Mouse (Mus musculus) right cerebral cortex, postnatal 36 days (tissue): Measurements from ENCODE around the gene Sema3a.
A peak's percentile ranks its signal among the peaks of the same experiment; 100 is the strongest.

Experiments
- DNase-seq, 2 experiments: peaks; one replicate each; pipeline ENCODE4 v3.0.0; 2022; ENCODE audit warnings: low spot score in 2 of 2, mixed read lengths in 1 of 2

Sema3a gene

GRCm38 (mm10) chr5:13125241-13125692 lies at the start of gene Sema3a:
Sema3a (plus strand) TSS chr5:13125414.
- DNase-seq, result no peak

GRCm38 (mm10) chr5:13084777-13085439 lies 40.3 kb upstream of the Sema3a start:
- DNase-seq, result no peak

GRCm38 (mm10) chr5:13090431-13090830 lies 34.8 kb upstream of the Sema3a start:
- no peak for DNase-seq

- DNase-seq, result no peak
Measured at GRCm38 (mm10) chr5:13109522-13109921, 15.7 kb upstream of the Sema3a start.

GRCm38 (mm10) chr5:13117236-13117635 lies 8.0 kb upstream of the Sema3a start:
- no peak for DNase-seq

GRCm38 (mm10) chr5:13125757-13126156 lies 543 bp downstream of the Sema3a start:
- DNase-seq, result no peak

- no peak for DNase-seq
Measured at GRCm38 (mm10) chr5:13126196-13126595, 982 bp downstream of the Sema3a start.

GRCm38 (mm10) chr5:13127121-13127520 lies 1.9 kb downstream of the Sema3a start:
- no peak for DNase-seq

- DNase-seq, result no peak
Measured at GRCm38 (mm10) chr5:13144733-13145457, 19.7 kb downstream of the Sema3a start.

GRCm38 (mm10) chr5:13149909-13150308 lies 24.7 kb downstream of the Sema3a start:
- no peak for DNase-seq

- no peak for DNase-seq
Measured at GRCm38 (mm10) chr5:13151002-13151401, 25.8 kb downstream of the Sema3a start.

GRCm38 (mm10) chr5:13157761-13158612 lies 32.8 kb downstream of the Sema3a start:
- DNase-seq, result no peak

- no peak for DNase-seq
Measured at GRCm38 (mm10) chr5:13182186-13182585, 57.0 kb downstream of the Sema3a start.

- no peak for DNase-seq
Measured at GRCm38 (mm10) chr5:13197886-13198285, 72.7 kb downstream of the Sema3a start.

- no peak for DNase-seq
Measured at GRCm38 (mm10) chr5:13199709-13200108, 74.5 kb downstream of the Sema3a start.

- DNase-seq, result no peak
Measured at GRCm38 (mm10) chr5:13255353-13255752, 130.1 kb downstream of the Sema3a start.

- DNase-seq, result no peak
Measured at GRCm38 (mm10) chr5:13256321-13256720, 131.1 kb downstream of the Sema3a start.

GRCm38 (mm10) chr5:13263087-13263486 lies 137.9 kb downstream of the Sema3a start:
- peak; percentile 25 to 26 for DNase-seq

GRCm38 (mm10) chr5:13263539-13263938 lies 138.3 kb downstream of the Sema3a start:
- DNase-seq, result no peak

- no peak for DNase-seq
Measured at GRCm38 (mm10) chr5:13312667-13313066, 187.5 kb downstream of the Sema3a start.

GRCm38 (mm10) chr5:13313977-13314376 lies 188.8 kb downstream of the Sema3a start:
- DNase-seq, result no peak

GRCm38 (mm10) chr5:13318728-13319429 lies 193.7 kb downstream of the Sema3a start:
- no peak for DNase-seq
